Mouse (Mus musculus) cerebellum, postnatal 14 days (tissue): ENCODE measurements around the gene Tnni2.

Experiments
- DNase-seq, 2 experiments: peaks; one replicate each; pipeline ENCODE4 v3.0.0; 2021; ENCODE audit warnings: mixed read lengths in 2 of 2

Tnni2 gene

DNA sequence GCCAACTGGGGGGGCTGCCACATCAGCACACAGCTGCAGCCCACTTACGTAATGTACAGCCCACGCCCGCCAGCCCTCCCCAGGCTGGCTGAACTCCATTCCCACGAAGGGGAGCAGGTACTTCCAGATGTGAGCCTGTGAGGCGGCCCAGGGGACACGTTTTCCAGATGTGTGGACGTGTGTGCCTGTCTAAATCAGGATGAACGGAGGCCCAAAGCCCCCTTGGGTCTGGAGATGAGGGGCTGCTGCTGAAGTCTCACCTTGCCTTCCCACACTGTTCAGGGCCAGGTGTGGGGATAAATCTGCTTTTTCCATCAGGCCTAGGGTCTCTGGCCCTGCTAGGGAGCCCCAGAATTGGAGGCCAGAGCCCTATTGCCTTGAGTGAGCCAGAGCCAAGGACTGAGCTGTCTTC lies 45.1 kb downstream of the Tnni2 start:
- no peak for DNase-seq

GRCm38 (mm10) chr7:142487341-142487859 lies 45.8 kb downstream of the Tnni2 start:
- peak; percentile 33 to 39 for DNase-seq

GRCm38 (mm10) chr7:142488053-142488452 lies 46.4 kb downstream of the Tnni2 start:
- DNase-seq, result no peak

- DNase-seq, result no peak
Observed at GRCm38 (mm10) chr7:142493535-142493934, 51.9 kb downstream of the Tnni2 start.
